Mouse (Mus musculus) liver, embryonic 14.5 days (tissue): ENCODE measurements around the gene Zfp365. TPM values are rescaled to one million over a fixed set of nuclear protein-coding genes. Genes with fewer than 3 reads are reported as not detected.

Experiments
- ATAC-seq: fragments of 200-750 bp; cut with Nextera tagmentation; 2 replicates; pipeline ENCODE4 v1.8.0; 2017; ENCODE audit warnings: moderate number of reproducible peaks, mild to moderate bottlenecking, moderate library complexity; ENCODE audit not compliant: insufficient read depth
- DNase-seq, 3 experiments: peaks; one replicate each; pipeline ENCODE4 v3.0.0-alpha.2; 2012 to 2013; ENCODE audit warnings: low read depth in 3 of 3, low spot score in 3 of 3
- H3K27ac ChIP-seq: fragments of 300-500 bp; sonication (generic); 2 replicates; pipeline ENCODE4 v1.5.1; 2014; ENCODE audit warnings: moderate library complexity, mild to moderate bottlenecking, control low read depth, inconsistent platforms
- H3K27me3 ChIP-seq: fragments of 300-500 bp; sonication (generic); 2 replicates; pipeline ENCODE4 v1.6.1; 2014; ENCODE audit warnings: mild to moderate bottlenecking, low read length, moderate library complexity; ENCODE audit not compliant: control insufficient read depth, insufficient read depth
- H3K36me3 ChIP-seq: fragments of 300-500 bp; sonication (generic); replicated peaks from 2 replicates; pipeline ENCODE4 v1.6.1; 2014; ENCODE audit warnings: low read depth; ENCODE audit not compliant: control insufficient read depth, insufficient read depth
- H3K4me1 ChIP-seq, 2 experiments: fragments of 200-500 bp in 1 of 2; fragments of 300-500 bp in 1 of 2; sonication (generic) in 1 of 2; replicated peaks; 2 replicates each; pipeline ENCODE4 v1.6.1; 2012 to 2014; ENCODE audit warnings: antibody characterized with exemption in 1 of 2, inconsistent platforms in 1 of 2, low read length in 1 of 2; ENCODE audit not compliant: control insufficient read depth in 2 of 2, insufficient read depth in 2 of 2
- H3K4me2 ChIP-seq: fragments of 300-500 bp; sonication (generic); 2 replicates; pipeline ENCODE4 v1.6.1; 2014; ENCODE audit warnings: low read depth, mild to moderate bottlenecking, control low read depth, moderate library complexity
- H3K4me3 ChIP-seq, 2 experiments: fragments of 200-500 bp in 1 of 2; fragments of 300-500 bp in 1 of 2; sonication (generic) in 1 of 2; 2 replicates each; pipeline ENCODE4 v1.5.1; 2012 to 2014; ENCODE audit warnings: low read depth in 2 of 2, low read length in 2 of 2, mild to moderate bottlenecking in 2 of 2, control low read depth in 1 of 2, inconsistent platforms in 1 of 2, moderate library complexity in 1 of 2; ENCODE audit not compliant: insufficient read depth in 1 of 2
- H3K9ac ChIP-seq: fragments of 300-500 bp; sonication (generic); replicated peaks from 2 replicates; pipeline ENCODE4 v1.6.1; 2014; ENCODE audit warnings: mild to moderate bottlenecking, control low read depth, moderate library complexity
- H3K9me3 ChIP-seq: fragments of 300-500 bp; sonication (generic); 2 replicates; pipeline ENCODE4 v1.6.1; 2016; ENCODE audit warnings: low read length, mixed read lengths; ENCODE audit not compliant: control insufficient read depth
- CTCF ChIP-seq: IDR thresholded peaks from 2 replicates; pipeline ENCODE4 v1.5.1; 2016; ENCODE audit warnings: antibody characterized with exemption, low read depth, control low read depth
- EP300 ChIP-seq: IDR thresholded peaks from 2 replicates; pipeline ENCODE4 v1.6.1; 2016; ENCODE audit warnings: antibody characterized with exemption, low read depth
- WGBS: fragments of 180-500 bp; shearing (Covaris S2); extraction: QIAGEN DNeasy Blood & Tissue Kit; methylation state at CpG from one replicate; pipeline ENCODE4 v1.1.7; 2014; ENCODE audit not compliant: insufficient replicate concordance; 5-methylcytosine and 5-hydroxymethylcytosine counted together
- polyA plus RNA-seq, 2 experiments: library from polyadenylated mRNA; depleted of rRNA in 1 of 2; stranded (reverse) in 1 of 2; unstranded in 1 of 2; fragments of >200 nt; fragmentation: Nextera tagmentation in 1 of 2; extraction: Ambion mirVana in 1 of 2; gene quantifications; 2 replicates each; pipeline versions ENCODE4 v1.2.1 to v1.2.3; 2012 to 2014

The Zfp365 gene
- polyA plus RNA-seq, 2 experiments: 0.01 to 0.03 TPM

- no peak for ATAC-seq
- 62% methylated on average over 6 of the region's 6 CpGs for WGBS
These were observed 15.2 kb downstream of the Zfp365 start for GRCm38 (mm10) chr10:67897281-67897680.

DNA sequence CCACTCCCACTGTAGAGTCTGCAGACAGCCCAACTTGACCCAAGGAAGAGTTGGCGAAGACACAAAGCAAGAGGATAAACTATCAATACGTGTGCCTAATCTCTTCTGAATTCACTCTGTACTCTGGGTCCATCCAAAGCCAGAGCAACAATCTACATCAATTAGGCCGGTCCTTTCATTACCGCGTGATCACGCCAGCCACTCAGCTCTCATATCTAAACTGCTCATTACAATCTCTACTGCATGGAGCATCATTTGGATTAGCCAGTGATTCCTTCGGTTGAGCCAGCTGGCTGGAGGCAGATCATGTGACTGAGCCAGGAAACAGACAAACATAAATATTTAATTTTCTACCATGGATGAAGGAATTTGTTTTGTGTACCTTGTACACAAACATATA, 17.8 kb downstream of the Zfp365 start:
- TF ChIP-seq CTCF: no peak
- no peak overlapping the region for H3K9ac ChIP-seq
- ATAC-seq (no peak), DNase-seq (no peak)
- no peaks in the 10 kb centered on the region for H3K9me3 ChIP-seq
- no peaks in the 10 kb centered on the region for H3K4me1 ChIP-seq
- no peak overlapping the region for H3K4me3 ChIP-seq
- 73% methylated on average over 7 of the region's 7 CpGs for WGBS
- no peaks in the 10 kb centered on the region for H3K36me3 ChIP-seq
- no peak overlapping the region for H3K4me2 ChIP-seq
- H3K27me3 ChIP-seq: no peaks in the 10 kb centered on the region
- H3K27ac ChIP-seq: no peak overlapping the region

More at GRCm38 (mm10) chr10:67897281-67897680, 15.2 kb downstream of the Zfp365 start:
- H3K4me1 ChIP-seq: no peaks in the 10 kb centered on the region
- H3K4me2 ChIP-seq: no peak overlapping the region
- no peaks in the 10 kb centered on the region for H3K27me3 ChIP-seq
- no peak overlapping the region for H3K4me3 ChIP-seq
- TF ChIP-seq EP300: no peak
- TF ChIP-seq CTCF: no peak
- no peak for DNase-seq
- H3K9ac ChIP-seq: no peak overlapping the region
- H3K36me3 ChIP-seq: no peaks in the 10 kb centered on the region
- no peak overlapping the region for H3K27ac ChIP-seq
- H3K9me3 ChIP-seq: no peaks in the 10 kb centered on the region

DNA sequence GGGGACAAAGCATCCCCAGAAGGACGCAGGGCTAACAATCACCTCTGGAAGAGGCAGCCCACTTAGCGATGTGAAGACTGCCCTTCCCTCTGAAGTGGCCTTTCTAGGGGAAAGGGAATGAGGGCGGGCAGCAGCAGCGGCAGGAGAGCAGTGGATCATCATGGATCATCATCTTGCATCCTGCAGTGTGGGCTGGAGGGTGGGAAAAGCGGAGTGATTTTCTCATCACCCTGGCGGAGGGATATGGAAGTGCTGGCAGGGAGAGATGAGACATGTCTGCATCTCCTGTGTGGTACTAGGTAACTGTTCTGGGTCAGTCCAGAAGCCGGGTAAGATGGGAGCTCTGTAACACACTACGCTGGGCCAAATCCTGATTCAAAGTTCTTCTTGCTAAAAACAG, 18.4 kb downstream of the Zfp365 start:
- 61% methylated on average over 8 of the region's 8 CpGs for WGBS
- TF ChIP-seq CTCF (no peak), EP300 (no peak)
- DNase-seq (no peak), ATAC-seq (no peak)
- Histone ChIP-seq H3K27me3 (no peaks in the 10 kb centered on the region), H3K9ac (no peak overlapping the region), H3K9me3 (no peaks in the 10 kb centered on the region), H3K4me2 (no peak overlapping the region), H3K4me3 (no peak overlapping the region), H3K36me3 (no peaks in the 10 kb centered on the region), H3K27ac (no peak overlapping the region), H3K4me1 (no peaks in the 10 kb centered on the region)

DNA sequence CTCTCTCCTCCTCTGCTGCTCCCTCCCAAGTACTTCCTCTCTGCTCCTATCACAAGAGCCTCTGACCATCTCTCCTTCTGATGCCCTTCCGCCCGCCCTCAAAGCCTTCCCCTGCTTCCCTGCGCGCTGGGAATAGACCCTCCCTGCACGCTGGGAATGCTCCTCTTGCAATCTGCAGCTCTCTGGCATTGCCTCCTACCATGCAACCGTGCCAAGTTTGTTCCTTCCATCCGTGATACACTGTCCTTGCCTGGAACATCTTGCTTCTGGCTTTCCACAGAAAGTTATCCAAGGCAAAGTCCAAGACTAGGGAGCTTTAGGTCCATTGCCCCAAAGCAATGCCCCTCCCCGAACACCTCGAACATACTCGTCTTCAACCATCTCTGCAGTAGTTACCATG, 19.2 kb downstream of the Zfp365 start:
- DNase-seq (no peak), ATAC-seq (no peak)
- Histone ChIP-seq H3K4me3 (no peak overlapping the region), H3K27me3 (no peaks in the 10 kb centered on the region), H3K27ac (no peak overlapping the region), H3K4me2 (no peak overlapping the region), H3K9ac (no peak overlapping the region), H3K36me3 (no peaks in the 10 kb centered on the region), H3K4me1 (no peaks in the 10 kb centered on the region), H3K9me3 (no peaks in the 10 kb centered on the region)
- no peak for TF ChIP-seq EP300
- no peak for TF ChIP-seq CTCF
- WGBS: 63% methylated on average over 10 of the region's 10 CpGs

DNA sequence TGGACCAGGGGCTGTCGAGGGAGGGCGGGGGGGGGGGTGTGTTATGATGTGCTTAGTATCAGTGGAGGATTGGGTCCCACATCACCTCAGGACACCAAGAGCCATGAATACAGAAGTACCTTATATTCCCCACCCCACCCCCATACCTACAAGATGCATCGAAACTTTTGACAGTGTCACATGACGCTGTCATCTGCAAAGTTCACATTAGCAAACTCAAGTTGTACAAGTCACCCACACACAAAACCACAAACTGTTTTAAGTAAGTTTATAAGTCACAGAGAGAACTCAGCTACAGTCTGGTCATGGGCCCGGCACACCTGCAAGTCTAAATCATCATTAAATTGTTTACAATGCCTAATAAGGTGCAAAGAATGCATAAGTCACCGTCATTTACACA, 21.3 kb downstream of the Zfp365 start:
- 74% methylated on average over 6 of the region's 6 CpGs for WGBS
- ATAC-seq (no peak), DNase-seq (no peak)
- TF ChIP-seq EP300 (no peak), CTCF (no peak)
- no peaks in the 10 kb centered on the region for H3K27me3 ChIP-seq
- H3K4me3 ChIP-seq: no peak overlapping the region
- H3K4me1 ChIP-seq: no peaks in the 10 kb centered on the region
- no peak overlapping the region for H3K9ac ChIP-seq
- H3K9me3 ChIP-seq: no peaks in the 10 kb centered on the region
- H3K27ac ChIP-seq: no peak overlapping the region
- H3K36me3 ChIP-seq: no peaks in the 10 kb centered on the region
- H3K4me2 ChIP-seq: no peak overlapping the region

DNA sequence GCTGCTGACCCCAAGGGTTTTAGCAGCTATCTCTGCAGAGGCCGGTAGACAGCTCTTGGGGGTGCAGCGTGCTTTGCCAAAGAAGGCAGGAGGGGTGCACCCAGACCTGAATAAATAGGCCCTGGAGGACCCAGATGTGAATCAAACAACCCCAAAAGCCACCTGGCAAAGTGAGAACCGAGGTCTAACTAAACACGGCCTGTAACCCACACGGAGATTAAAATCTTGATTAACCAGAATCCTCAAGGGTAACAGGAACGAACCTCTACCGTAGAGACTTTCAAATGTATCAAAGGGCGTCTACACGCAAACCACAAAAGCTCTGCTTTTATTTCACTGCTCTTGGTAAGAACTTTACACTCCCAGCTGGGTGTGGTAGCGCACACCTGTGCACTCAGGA, 24.5 kb downstream of the Zfp365 start:
- WGBS: 74% methylated on average over 10 of the region's 10 CpGs
- Histone ChIP-seq H3K27ac (no peak overlapping the region), H3K9me3 (no peaks in the 10 kb centered on the region), H3K9ac (no peak overlapping the region), H3K4me2 (no peak overlapping the region), H3K36me3 (no peaks in the 10 kb centered on the region), H3K27me3 (no peaks in the 10 kb centered on the region), H3K4me3 (no peak overlapping the region), H3K4me1 (no peaks in the 10 kb centered on the region)
- ATAC-seq (no peak), DNase-seq (no peak)
- no peak for TF ChIP-seq EP300
- TF ChIP-seq CTCF: no peak
